Mouse (Mus musculus): ENCODE results near the gene Rgs11.

The Rgs11 gene

GRCm38 (mm10) chr17:26229776-26230175, 27.0 kb downstream of the Rgs11 start:
- DNase-seq (ENCODE audit: extremely low read depth, insufficient read length, low spot score) = no peak

- no peak for DNase-seq (ENCODE audit: extremely low read depth, insufficient read length, low spot score)
Measured at GRCm38 (mm10) chr17:26231156-26231555, 28.4 kb downstream of the Rgs11 start.

GRCm38 (mm10) chr17:26232863-26233262, 30.1 kb downstream of the Rgs11 start:
- DNase-seq (ENCODE audit: extremely low read depth, insufficient read length, low spot score) = no peak

- DNase-seq (ENCODE audit: extremely low read depth, insufficient read length, low spot score) = no peak
Measured at GRCm38 (mm10) chr17:26234386-26234785, 31.6 kb downstream of the Rgs11 start.

GRCm38 (mm10) chr17:26235077-26235815, 32.5 kb downstream of the Rgs11 start:
- no peak for DNase-seq (ENCODE audit: extremely low read depth, insufficient read length, low spot score)

- no peak for DNase-seq (ENCODE audit: extremely low read depth, insufficient read length, low spot score)
Measured at GRCm38 (mm10) chr17:26237667-26238066, 34.9 kb downstream of the Rgs11 start.

- DNase-seq (ENCODE audit: extremely low read depth, insufficient read length, low spot score) = no peak
Measured at GRCm38 (mm10) chr17:26239551-26239950, 36.8 kb downstream of the Rgs11 start.

- no peak for DNase-seq (ENCODE audit: extremely low read depth, insufficient read length, low spot score)
Measured at GRCm38 (mm10) chr17:26240120-26240790, 37.5 kb downstream of the Rgs11 start.

- peak; percentile 60 for DNase-seq (ENCODE audit: extremely low read depth, insufficient read length, low spot score)
Measured at GRCm38 (mm10) chr17:26240990-26241389, 38.2 kb downstream of the Rgs11 start.

GRCm38 (mm10) chr17:26243471-26244100, 40.8 kb downstream of the Rgs11 start:
- DNase-seq (ENCODE audit: extremely low read depth, insufficient read length, low spot score) = peak; percentile 92

- no peak for DNase-seq (ENCODE audit: extremely low read depth, insufficient read length, low spot score)
Measured at GRCm38 (mm10) chr17:26244101-26244841, 41.5 kb downstream of the Rgs11 start, which contains the start of gene Fam234a. Fam234a (minus strand) TSS chr17:26244242.

- peak; percentile 30 for DNase-seq (ENCODE audit: extremely low read depth, insufficient read length, low spot score)
Measured at GRCm38 (mm10) chr17:26251886-26252538, 49.3 kb downstream of the Rgs11 start.

- peak; percentile 91 for DNase-seq (ENCODE audit: extremely low read depth, insufficient read length, low spot score)
Measured at GRCm38 (mm10) chr17:26252539-26253251, 49.9 kb downstream of the Rgs11 start, which contains the start of gene Luc7l. Luc7l (plus strand) TSS chr17:26252896.

GRCm38 (mm10) chr17:26253399-26253798, 50.6 kb downstream of the Rgs11 start:
- no peak for DNase-seq (ENCODE audit: extremely low read depth, insufficient read length, low spot score)

GRCm38 (mm10) chr17:26255313-26255712, 52.6 kb downstream of the Rgs11 start:
- DNase-seq (ENCODE audit: extremely low read depth, insufficient read length, low spot score) = no peak
